Mouse (Mus musculus) c-Kit-negative CD71-positive TER-119-positive erythroid progenitor cells, embryonic 14.5 days (primary cell): ENCODE measurements around the gene Krtap31-1.
"Not testable (repeated sequence)": the region's sequence is repeated elsewhere in the genome, so short reads cannot be mapped to it uniquely, and the experiment has no call there.

Experiments used
- DNase-seq: peaks from one replicate; pipeline ENCODE4 v3.0.0-alpha.2; 2013; ENCODE audit warnings: low read depth, low spot score

Gene Krtap31-1

DNA sequence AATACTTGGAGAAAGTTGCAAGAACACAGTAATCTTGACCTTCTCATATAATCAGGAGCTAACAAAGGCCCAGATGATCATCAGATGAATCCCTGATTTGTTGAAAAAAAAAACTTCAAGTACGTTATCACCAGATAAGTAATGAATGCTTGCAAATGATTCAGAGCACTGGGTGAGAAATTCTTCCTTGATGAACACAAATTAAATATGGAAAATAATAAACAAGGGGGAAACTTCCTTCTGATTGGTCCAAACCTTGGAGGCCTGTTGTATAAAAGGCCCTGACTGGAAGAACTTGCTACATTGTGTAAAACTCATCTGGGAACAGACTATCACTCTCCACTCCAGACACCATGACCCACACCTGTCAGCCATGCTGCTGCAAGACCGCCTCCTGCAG is at the start of gene Krtap31-1:
TSS of gene Krtap31-1 (plus strand) at position 301 of the 400 bp plus-strand sequence.
- no peak for DNase-seq

GRCm38 (mm10) chr11:99858761-99859160 is 49.0 kb upstream of the Krtap31-1 start:
- DNase-seq = no peak

GRCm38 (mm10) chr11:99864176-99864575 is 43.5 kb upstream of the Krtap31-1 start, which contains the start of gene Gm11559:
Gene Gm11559, plus strand, starts transcription at chr11:99864476.
- not testable (repeated sequence) for DNase-seq

DNA sequence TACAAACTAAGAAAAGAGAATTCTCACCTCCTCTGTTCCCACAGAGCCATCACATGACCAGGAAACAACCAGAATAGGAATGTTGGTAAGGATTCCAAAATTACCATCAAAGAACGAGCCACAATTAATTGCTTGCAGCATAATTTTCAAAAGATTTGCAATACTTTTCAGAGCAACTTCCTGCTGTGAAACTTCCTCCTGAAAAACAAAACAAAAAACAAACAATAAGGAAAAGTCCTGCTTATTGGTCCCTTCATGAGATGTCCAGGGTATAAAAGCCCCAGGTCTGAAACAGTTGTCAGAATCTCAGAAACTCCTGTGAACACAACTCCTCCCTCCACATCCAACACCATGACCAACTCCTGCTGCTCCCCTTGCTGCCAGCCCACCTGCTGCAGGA is 34.6 kb upstream of the Krtap31-1 start, which contains the start of gene Krtap9-1:
TSS of gene Krtap9-1 (plus strand) at position 301 of the 400 bp plus-strand sequence.
- not testable (repeated sequence) for DNase-seq

- not testable (repeated sequence) for DNase-seq
These were observed 28.8 kb upstream of the Krtap31-1 start, which contains the start of gene Gm11567 for GRCm38 (mm10) chr11:99878887-99879286. Gene Gm11567, plus strand, starts transcription at chr11:99879187.

DNA sequence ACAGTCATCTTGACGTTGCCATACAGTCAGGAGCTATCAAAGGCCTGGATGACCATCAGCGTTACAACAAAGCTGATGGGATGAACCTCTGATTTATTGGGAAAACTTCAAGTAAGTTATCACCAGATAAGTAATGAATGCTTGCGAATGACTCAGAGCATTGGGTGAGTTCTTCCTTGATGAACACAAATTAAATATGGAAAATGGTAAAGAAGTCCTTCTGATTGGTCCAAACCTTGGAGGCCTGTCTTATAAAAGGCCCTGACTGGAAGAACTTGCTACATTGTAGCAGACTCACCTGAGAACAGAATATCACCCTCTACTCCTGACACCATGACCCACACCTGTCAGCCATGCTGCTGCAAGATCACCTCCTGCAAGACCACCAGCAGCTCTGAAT is 6.7 kb downstream of the Krtap31-1 start, which contains the start of gene Gm11565:
TSS of gene Gm11565 (plus strand) at position 301 of the 400 bp plus-strand sequence.
- DNase-seq = no peak

- DNase-seq = no peak
These were observed 28.3 kb downstream of the Krtap31-1 start, which contains the start of gene Krtap31-2 for GRCm38 (mm10) chr11:99935991-99936390. Gene Krtap31-2, plus strand, starts transcription at chr11:99936291.

GRCm38 (mm10) chr11:99937751-99938264 is 30.1 kb downstream of the Krtap31-1 start:
- DNase-seq = no peak

DNA sequence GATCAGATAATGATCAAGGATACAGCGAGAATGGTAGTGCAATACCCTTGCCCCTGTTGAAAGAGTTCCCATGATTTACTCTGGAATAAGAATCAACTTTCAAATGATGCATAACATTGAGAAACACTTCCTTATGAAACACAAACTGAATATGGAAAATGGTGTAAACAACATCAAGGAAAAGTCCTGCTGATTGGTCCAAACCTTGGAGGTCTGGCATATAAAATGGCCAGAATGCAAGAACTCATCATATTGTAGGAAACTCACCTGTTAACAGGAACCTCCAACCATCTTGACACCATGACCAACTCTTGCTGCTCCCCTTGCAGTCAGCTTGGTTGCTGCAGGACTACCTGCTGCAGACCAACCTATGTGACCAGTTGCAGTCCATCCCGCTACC is 40.5 kb downstream of the Krtap31-1 start, which contains the start of gene Krtap9-5:
TSS of gene Krtap9-5 (plus strand) at position 301 of the 400 bp plus-strand sequence.
- no peak for DNase-seq
